Mouse (Mus musculus): ENCODE measurements around the gene Spata32. TPM values are rescaled to one million over a fixed set of nuclear protein-coding genes. Genes with fewer than 3 reads are reported as not detected.

The Spata32 gene
- polyA plus RNA-seq, 1 experiment, result not detected

DNA sequence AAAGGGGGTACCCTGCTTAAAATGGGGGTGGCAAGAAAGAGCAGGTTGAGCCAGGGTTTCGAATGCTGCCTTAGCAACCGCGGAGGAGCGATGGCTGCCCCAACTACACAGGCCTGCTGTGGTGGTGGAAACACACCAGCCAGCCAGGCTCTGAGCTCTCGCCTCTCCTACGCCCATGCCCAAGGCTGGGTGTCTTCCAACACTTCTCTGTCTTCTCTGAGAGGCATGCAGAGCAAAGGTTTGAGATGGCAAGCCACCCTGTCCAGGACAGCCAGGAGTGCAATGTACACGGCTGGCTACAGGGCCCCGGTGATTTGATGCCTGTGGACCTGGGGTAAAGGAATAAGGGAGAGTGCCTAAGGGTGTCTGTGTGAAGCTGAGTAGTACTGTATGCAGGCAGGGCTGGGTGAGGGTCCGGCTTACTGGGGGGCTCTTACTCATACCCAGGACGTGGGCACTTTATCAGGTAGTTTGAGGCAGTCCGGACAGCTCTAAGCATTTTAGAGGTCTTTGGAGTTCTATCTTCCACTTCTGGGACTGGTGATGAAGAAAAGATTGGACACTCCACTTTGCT, 44.4 kb downstream of the Spata32 start:
- DNase-seq (ENCODE audit: low spot score), result no peak

DNA sequence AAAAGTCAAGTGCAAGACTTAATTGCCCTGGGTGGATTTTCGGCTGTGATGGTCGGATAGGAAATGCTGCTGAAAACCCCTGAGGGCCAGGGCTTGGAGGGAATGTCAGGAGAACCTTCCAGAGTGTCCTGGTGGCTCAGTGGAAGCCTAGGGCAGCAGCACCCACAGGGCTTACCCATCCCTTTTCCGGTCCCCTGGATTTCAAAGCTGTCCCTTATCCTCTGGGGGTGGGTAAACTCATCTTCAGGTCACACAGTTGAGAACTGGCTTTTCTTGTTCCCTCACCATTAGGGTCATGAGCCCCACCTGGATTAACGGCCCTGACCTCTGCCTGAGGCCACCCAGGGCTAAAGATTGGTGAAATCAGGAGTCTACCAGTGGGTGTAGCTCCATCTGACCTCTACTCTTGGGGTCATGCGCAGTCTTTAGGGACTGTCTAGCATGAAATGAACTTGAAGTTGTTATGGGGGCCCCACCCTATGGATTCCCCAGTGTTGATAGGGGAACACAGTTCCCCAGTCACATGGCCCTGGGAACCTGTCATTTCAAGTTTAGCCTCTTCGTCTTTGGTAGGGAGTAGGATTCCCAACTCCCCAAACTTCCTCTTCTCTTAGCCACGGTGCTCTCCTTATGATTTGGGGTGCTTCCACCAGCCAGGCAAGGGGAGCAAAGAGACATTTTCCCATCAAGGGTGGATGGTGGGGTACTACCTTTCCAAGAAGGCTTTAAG, 45.0 kb downstream of the Spata32 start:
- DNase-seq (ENCODE audit: low spot score), result no peak

DNA sequence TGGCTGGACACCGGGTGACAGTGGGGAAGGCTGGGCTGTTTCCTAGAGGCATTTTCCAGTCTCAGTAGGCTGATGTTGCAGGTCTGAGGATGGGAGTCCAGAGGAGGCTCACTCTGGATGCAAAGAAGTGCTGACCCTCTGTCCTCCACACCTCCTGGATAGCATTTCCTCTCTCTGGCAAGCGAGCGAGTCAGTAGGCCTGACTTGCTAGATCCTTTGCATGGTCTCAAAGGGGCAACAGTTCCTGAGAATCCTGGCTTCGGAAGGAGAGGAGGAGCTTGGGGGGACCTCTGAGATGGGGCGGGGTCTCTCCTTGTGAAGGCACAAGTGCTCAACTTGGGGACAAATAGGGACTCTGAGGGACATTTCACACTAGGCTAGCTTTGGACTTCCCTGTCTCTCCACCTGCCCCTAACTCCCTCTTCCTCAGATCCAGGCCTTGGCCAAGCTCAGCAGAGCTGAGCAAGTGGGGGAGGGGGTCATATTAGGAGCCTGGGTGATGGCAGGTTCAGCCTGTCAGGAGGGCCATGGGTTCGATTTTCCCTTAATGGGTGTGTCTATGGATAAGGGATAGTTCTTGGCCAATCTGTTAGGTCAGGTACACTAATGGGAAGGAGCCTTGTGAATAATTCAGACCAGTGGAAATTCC, 45.7 kb downstream of the Spata32 start:
- DNase-seq (ENCODE audit: low spot score), result no peak

DNA sequence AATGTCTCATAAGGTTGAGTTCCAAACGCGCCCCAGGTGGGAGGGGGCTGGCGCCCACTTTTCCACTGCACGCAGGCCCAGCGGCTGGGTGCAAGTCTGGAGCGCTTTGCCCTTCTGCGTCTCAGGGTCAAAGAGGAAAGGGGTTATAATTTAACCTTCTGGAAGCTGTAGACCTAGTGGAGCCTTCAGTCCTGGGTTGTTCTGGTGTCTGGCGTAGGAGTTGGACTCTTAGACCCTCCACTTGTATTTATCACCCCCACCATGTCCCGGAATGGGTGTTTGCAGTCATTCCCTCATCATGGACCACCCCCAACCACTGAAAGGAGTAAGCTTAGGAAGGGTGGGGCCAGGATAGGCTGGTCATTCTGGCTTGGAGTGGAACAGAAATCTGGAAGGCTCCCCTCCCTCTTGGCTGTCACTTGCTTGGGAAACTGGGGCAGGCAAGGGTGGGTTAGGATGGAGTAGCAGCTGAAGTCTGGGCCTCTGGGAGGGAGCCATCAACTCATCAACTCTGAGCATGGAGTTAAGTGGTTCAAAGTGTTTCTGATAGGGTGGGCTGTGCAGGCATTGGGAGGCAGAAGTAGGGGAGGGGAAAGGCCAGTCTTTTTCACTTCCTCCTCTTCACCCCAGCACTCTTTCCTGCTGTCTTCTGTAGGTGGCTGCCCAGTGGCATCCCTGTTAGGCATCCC, 46.4 kb downstream of the Spata32 start:
- no peak for DNase-seq (ENCODE audit: low spot score)

- DNase-seq (ENCODE audit: low spot score), result no peak
These were observed 47.0 kb downstream of the Spata32 start for GRCm38 (mm10) chr11:103171286-103171620.

DNA sequence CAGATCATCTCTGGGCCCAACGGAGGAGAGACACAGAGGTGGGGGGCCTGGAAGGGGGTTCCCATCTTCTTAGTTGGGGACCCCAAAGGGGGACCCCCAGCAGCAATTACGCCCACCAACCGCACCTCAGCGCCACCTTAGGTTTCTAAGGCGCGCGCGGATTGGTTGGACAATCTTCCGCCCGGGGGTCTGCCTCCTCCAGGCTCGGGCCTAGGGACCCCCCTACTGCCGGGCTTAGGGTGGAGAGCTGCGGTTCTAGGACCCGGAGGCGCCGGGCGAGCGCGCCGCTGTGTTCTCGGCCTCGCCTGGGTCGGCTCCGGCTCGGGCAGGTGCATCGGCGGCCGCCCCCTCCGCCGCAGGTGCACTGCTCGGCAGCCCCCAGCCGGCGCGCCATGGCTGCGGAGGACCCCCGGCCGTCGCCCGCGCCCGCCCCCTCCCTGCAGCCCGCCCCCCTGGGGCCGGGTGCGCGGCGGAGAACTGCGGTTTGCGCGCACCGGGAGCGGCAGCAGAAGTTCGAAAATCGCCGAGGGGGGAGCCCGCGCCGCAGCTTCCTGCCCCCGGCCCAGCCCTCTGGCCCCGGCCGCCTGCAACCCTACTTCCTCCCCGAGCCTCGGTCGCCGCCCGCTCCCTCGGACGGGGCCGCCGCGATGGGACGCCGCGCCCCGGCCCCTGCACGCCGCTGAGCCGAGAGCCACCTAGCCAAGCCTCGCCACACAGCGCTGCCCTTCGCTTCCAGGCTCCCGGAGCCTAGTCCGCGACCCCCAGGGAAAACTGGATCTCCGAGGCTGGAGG, 47.5 kb downstream of the Spata32 start, which contains the start of gene Fmnl1:
Gene Fmnl1, plus strand, starts transcription at position 614 of the 792 bp plus-strand sequence.
- no peak for DNase-seq (ENCODE audit: low spot score)

DNA sequence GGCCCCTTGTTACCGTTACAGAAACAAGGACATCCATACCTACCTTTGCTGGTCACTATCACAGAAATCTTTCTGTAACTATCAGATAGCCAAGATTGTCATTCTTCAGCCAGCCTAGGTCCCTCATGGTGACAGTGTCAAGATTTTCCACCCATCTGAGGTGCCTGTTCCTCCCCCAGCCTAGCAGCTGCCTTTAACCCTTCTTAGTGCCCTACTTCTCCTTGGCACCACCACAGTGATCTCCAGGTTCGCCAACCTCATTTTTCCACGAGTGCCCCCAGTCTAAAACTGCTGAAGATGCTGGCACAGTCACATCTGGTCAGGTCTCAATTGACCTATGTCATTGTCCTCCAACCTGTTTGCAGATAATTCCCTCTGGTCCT, 48.1 kb downstream of the Spata32 start:
- DNase-seq (ENCODE audit: low spot score), result no peak

GRCm38 (mm10) chr11:103169664-103170063, 48.6 kb downstream of the Spata32 start:
- no peak for DNase-seq (ENCODE audit: low spot score)

DNA sequence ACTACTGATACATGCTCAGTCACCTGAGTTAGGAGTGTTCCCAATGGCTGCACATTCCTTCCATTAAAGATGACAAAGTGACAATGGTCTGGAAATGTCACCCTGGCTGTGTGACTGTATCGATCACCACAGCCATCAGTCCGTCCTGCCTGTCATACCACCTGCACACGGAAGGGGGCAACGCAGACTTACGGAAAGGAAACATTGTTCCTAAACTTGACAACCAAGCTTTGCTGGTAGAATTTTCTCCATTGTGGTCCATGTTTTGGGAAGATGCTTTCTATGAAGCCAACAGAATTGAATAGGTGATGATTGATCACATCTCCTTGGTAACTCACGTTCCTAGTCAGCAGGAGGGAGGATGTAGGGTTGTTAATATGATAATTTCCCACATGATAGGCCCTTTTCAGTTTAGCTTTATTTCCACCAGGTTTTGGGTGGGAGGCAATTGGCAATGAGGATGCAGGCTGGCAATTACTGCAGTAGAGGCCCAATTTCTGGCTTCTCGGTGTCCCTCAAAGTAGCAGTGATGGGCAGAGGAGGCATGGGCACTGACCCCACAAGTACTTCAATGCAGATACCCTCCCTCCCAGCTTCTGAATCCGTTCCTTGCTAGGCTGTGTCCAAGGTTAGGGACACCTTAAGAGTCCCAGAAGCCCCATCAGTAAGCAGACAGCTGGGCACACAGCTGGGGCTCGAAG, 49.4 kb downstream of the Spata32 start:
- DNase-seq (ENCODE audit: low spot score), result peak; percentile 34

DNA sequence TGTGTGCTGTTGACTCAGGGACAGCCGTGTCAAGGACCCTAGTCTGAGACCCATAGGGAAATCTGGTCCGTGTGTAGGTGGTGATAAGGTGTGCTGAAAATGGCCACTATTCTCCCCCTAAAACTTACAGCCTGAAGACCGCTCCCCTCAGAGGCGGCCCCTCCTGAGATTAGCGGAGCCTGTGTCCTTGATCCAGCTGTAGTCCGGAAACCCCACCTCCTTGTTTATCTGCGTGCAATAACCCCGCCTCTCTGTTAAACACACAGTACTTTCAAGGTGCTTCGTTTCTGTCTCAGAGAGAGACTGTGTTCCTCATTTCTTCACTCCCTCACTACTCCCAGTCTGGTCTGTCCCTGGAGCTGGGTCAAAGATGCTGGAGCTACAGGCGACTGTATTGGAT, 53.8 kb downstream of the Spata32 start:
- DNase-seq (ENCODE audit: low spot score), result no peak

DNA sequence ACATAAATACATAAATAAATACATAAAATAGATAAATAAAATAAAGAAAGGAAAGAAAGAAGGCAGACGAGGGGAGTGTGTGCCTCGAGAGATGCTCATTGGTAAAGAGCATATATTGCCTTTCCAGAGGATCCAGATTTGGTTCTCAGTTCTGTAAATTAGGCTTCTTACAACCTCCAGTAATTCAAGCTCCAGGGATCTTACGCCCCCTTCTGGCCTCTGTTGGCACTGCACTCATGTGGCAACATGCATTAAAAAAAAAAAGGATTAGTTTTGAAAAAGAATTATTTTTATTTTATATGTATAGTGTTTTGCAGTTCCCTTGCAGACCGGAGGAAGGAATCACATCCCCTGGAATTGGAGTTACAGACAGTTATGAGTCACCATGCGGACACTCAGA, 56.1 kb downstream of the Spata32 start:
- no peak for DNase-seq (ENCODE audit: low spot score)

GRCm38 (mm10) chr11:103161449-103161848, 56.8 kb downstream of the Spata32 start:
- DNase-seq (ENCODE audit: low spot score), result no peak

GRCm38 (mm10) chr11:103160738-103161137, 57.5 kb downstream of the Spata32 start:
- no peak for DNase-seq (ENCODE audit: low spot score)

GRCm38 (mm10) chr11:103158621-103159478, 59.4 kb downstream of the Spata32 start:
- DNase-seq (ENCODE audit: low spot score), result peak; percentile 98

Other genes with a start within 250 kb of the Spata32 start
- gene Nmt1, start 190.2 kb downstream of the Spata32 start, polyA plus RNA-seq (2012; rRNA removed), result 53.5 and 57.6 TPM in 2 replicates
- gene Dcakd, start 190.1 kb downstream of the Spata32 start, polyA plus RNA-seq (2012; rRNA removed), result 42.8 and 43.1 TPM in 2 replicates
- gene Plcd3, start 116.8 kb downstream of the Spata32 start, polyA plus RNA-seq (2012; rRNA removed), result 30.9 and 36.8 TPM in 2 replicates
- gene Acbd4, start 116.8 kb downstream of the Spata32 start, polyA plus RNA-seq (2012; rRNA removed), result 59.4 and 76.0 TPM in 2 replicates
- gene Hexim1, start 102.2 kb downstream of the Spata32 start, polyA plus RNA-seq (2012; rRNA removed), result 28.4 and 29.3 TPM in 2 replicates
- 4.1 and 4.5 TPM in 2 replicates for gene Hexim2, start 86.0 kb downstream of the Spata32 start, polyA plus RNA-seq (2012; rRNA removed)
- gene Fmnl1, start 47.3 kb downstream of the Spata32 start, polyA plus RNA-seq (2012; rRNA removed), result 6.4 and 6.6 TPM in 2 replicates
- gene 1700023F06Rik, start 9.9 kb downstream of the Spata32 start, polyA plus RNA-seq (2012; rRNA removed), result 1.3 and 3.3 TPM in 2 replicates
- 6.6 and 8.9 TPM in 2 replicates for gene Map3k14, start 49.0 kb upstream of the Spata32 start, polyA plus RNA-seq (2012; rRNA removed)
- gene Arhgap27, start 145.3 kb upstream of the Spata32 start, polyA plus RNA-seq (2012; rRNA removed), result 22.3 and 23.4 TPM in 2 replicates
- 15.7 and 16.6 TPM in 2 replicates for gene Plekhm1, start 194.3 kb upstream of the Spata32 start, polyA plus RNA-seq (2012; rRNA removed)

Data from urinary bladder, adult 2 months (tissue).